Mouse (Mus musculus): ENCODE measurements around the gene Nrcam.
"Not testable (repeated sequence)": the region's sequence is repeated elsewhere in the genome, so short reads cannot be mapped to it uniquely, and the experiment has no call there.

Nrcam gene

DNA sequence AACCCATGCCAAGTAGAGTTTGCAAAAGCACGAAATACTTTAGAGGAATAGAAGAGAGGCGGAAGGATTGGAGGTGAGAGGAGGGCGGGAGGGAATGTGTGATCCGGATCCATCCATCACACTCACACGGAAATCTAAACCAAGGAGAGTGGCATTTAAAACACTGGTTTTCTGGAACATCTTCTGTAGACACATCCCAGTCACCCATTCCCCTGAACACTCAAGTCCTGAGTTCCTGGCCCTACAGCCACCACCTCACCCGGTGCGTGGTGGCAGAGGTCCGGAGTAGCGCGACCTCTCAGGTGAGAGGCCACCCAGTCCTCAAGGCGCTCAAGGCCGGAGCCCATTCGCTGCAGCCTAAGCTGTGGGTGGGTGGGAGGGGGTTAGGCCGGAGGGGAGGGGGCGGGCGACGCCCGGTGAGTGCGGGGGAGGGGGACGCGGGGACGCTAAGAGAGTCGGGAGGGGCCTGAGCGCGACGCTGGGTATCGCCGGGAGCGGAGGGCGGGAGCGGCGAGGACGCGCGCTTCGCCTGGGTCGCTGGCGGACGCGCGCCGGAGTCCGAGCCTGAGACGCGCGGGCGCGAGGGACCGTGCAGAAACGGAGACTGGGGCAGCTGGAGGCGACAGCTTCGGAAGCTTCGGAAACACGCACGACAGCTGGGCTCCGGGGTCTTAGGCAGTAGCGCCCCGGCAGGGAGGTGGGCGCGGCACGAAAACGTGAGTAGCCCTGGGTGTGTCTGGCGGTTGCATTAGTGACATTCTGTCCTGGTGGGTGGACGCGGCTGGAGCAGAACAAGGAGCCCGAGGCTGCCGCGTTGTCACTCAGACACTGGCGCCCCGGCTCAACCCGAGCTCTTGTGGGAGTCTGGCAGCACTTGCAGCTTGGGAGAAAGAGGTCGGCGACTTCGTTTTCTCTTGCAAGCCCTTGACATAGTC lies at the start of gene Nrcam:
Gene Nrcam, plus strand, starts transcription at position 505 of the 935 bp plus-strand sequence.
- DNase-seq: peak; percentile 74

DNA sequence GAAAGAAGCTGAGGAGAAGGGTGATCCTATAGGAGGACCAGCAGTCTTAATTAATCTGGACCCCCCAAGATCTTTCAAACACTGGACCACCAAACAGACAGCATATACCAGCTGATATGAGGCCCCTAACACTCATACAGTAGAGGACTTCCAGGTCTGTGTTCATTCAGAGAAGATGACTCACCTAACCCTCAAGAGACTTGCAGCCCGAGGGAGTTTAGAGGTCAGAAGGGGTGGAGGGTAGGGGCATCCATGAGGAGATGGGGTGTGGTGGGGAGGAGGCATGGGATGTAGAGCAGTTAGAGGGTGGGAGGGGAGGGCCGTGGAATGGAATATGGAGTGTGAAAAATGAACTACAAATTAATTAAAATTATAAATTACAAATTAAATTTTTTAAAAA lies 48.5 kb upstream of the Nrcam start:
- not testable (repeated sequence) for DNase-seq

DNA sequence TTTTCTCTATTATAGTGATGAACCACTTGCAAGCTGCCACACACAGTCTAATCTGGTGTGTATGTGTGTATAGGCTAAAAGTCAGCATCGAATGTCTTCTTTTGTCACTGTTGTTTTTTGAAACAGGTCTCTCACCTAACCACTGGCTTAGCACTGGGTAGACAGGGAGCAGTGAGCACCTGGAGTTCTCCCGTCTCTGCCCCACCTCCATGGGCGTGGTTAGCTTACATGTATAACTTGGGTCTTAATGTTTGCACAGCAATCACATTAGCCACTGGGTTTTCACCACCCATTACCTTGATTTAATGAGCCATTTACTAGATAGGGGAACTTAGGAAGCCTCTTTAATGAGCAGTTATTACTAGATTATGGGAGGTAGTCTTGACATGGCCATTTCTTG lies 47.2 kb upstream of the Nrcam start:
- no peak for DNase-seq

DNA sequence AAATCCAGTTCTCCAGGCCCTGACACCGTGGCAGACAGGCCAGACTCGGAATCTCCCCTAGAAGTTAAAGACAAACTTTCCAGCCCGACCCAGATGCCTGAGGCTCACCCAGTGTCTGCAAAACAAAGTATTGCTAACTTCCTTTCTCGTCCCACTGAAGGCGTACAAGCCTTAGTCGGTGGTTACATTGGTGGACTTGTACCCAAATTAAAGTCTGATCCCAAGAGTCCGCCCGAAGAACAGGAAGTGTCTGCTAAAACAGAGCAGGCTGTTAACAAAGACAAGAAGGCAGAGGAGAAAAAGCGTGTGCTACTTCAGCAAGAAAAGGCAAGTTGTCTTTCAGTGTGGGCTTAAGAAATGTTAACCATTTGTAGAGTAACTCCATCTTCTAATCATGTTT lies 45.3 kb upstream of the Nrcam start:
- DNase-seq: no peak

DNA sequence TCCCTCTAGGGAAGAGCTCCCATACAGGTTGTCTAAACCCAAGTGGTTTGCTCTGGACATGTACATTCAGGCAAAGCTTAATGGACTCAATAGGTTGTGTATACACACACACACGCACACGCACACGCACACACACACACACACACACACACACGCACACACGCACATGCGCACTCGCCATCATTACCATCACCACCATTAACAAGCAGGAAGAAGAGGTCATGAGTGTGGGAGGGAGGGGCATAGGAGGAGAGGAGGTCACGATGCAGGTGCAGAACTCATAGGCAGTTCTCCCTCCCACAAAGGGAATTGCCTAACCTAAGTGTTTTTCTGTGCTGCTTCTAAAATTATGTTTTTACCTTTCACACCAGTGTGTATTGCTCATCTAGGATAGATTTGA lies 41.7 kb upstream of the Nrcam start:
- DNase-seq: no peak

DNA sequence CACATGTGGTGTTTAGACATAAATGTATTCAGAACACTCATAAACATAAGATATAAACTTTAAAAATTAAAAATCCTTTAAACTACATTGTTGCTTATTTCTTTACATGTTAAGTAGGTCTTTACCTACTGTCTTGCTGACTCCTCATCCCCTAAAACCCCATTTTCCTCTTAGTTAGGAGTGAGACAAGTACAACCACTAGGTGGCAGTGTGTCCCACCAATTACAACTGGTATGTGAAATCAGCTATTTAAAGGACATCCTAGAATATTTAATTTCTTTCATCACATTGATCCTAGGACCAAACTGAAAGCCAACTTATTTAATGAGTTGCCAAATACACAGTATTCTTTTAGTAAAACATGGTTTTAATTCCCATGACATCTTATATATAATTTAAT lies 36.4 kb upstream of the Nrcam start:
- peak; percentile 79 for DNase-seq

DNA sequence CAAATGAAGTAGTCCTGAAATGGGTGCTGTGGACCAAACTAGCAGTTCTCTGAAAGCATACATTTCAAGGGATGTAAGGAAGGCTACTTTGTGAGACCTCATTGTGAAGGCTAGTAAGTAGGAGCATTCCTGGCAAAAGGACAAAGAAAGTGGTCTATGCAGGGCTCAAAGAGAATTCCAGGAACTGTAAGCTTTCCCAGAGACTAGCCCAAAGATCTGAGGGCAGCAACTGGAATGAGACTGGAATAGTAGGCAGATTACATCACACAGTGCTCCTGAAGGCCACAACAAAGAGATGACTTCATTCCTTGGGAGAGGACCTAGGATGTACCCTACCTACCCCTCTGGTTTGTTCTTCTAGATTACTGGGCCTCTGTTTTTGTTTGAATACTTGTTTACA lies 27.9 kb upstream of the Nrcam start:
- no peak for DNase-seq

DNA sequence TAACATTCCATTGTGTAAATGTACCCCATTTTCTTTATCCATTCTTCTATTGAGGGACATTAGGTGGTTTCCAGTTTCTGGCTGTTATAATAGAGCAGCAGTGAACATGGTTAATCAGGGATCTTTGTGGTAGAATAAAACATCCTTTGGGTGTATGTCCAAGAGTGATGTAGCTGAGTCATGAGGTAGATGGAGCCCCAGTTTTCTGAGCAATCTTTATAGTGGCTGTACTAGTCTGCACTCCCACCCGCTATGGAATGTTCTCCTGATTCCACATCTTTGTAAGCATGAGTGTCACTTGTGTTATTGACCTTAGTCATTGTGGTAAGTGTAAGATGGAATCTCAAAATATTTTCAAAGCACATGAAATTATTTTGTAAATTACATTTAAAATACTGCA lies 24.7 kb upstream of the Nrcam start:
- no peak for DNase-seq

DNA sequence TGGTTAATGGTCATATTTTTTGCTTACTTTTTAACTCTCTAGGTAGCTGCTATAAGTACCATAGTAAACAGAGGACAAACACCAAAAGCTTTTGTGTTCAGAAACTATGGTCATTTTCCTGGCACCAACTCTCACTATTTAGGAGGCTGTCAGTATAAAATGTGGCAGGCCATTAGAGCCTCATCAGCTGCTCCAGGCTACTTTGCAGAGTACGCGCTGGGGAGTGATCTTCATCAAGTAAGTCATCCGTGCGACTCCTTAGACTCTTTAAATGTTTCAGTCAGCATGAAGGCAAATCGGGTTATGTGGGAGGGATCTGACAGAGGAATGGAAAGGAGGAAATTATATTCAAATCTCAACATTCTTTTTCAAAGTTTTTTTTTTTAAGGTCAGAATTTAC lies 23.8 kb upstream of the Nrcam start:
- no peak for DNase-seq

DNA sequence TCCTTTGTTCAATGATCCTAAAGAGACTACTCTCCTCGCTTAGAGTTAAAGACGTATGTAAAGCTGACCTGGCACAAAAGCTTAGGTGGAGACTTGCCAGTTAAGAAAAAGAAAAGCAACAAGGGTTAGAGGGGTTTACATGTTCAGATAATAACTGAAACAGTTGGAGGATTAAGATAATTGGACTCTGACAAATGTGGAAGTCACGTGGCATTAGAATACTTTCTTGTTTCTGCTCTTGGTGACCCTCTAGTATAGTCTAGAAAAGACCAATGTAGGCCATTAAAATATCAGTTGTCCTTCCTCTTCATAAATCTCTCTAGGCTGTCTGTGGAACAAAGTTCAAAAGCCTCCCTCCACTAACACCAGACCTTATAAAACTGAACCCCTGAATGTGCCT lies 20.5 kb upstream of the Nrcam start:
- no peak for DNase-seq

DNA sequence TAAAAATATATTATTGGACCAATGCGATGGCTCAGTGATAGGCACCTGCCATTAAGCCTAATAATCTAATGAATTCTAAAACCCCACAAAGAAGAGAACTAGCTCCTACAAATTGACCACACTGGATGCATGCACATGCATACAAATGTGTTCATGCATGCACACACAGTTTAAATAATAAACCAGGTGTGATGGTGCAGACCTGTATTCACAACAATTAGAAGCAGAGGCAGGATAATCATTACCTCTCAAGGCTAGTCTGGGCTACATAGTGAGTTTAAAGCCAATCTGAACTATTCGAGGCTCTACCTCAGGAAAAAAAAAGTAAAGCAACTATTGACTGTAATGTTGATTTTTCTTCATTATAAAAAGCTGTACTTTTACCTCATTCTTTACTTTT lies 13.5 kb upstream of the Nrcam start:
- no peak for DNase-seq

DNA sequence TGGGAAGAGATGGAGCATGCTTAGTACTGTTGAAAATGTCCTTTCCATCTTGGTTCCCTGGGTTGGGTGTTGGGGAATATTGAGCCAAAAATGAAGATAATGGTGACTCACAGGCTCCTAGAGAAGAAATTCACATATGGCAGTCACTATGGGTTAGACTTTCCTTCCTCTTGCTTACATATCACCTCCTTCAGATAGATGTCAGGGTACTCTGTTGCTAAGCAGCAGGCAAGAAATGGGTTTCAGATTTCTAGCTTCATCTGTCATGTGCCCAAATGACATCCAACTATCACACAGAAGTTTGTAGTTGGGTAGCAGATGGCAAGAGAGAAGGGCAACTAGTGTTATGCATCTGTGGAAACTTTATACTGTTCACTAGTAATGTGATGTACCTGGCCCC lies 3.6 kb upstream of the Nrcam start:
- DNase-seq: no peak

DNA sequence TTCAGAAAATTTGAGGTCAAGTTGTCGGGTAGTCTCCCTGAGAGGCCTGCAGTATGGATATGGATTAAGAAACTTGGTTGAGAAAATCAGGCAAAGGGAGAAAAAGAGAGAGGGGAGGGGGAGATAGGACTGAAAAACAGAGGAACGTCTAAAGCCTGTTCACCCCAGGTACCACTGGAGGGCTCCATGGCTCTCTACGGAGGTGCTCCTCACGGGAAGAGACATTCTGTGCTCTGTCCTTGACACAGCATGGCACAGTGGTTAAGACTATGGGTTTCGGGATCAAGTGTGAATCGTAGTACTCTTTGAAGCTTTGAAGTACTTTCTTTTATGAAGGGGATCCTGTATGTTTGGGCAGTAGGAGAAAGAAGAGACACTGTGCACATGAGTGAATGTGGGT lies 1.2 kb upstream of the Nrcam start:
- peak; percentile 30 for DNase-seq

DNA sequence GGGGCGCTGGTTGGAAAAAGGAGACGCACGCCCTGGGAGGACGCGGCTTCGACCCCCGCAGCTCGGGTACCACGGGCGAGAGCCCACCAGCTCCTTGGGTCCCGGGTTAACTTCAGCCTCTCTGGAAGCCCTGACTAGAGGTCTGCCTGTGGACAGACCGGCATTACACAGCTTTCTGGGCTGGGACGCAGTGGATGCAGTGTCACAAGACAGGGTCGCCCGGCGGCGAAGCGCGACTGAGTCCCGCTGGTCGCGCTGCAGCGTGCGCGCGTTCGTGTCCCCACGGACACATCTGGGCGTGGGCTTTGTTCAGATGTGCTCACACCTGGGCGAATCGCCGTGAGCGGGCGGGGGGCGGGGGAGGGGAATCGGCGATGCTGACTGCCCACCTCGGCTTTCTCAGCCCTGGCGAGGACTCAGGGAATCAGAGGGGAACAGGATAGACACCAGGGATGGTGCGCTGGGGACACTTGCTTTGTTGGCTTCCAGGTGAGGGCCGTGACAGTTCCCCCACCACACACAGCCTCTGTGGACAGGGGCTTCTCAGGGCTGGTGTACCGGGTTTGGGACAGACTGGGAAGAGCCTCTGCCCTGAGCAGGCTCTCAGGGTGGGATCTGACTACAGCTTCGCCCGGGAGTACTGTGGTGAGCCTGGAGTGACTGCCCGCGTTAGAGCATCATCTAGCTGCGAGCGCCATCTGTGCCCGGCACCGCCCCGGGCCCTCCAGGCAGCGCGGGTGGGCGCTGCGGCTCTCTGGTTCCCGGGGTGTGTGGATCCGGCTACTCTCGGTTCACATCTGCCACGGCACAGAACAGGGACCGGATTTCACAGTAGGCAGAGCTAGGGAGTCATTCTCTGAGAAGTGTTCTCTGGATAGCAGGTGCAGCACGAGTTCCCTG lies 881 bp downstream of the Nrcam start:
- DNase-seq: peak; percentile 57

DNA sequence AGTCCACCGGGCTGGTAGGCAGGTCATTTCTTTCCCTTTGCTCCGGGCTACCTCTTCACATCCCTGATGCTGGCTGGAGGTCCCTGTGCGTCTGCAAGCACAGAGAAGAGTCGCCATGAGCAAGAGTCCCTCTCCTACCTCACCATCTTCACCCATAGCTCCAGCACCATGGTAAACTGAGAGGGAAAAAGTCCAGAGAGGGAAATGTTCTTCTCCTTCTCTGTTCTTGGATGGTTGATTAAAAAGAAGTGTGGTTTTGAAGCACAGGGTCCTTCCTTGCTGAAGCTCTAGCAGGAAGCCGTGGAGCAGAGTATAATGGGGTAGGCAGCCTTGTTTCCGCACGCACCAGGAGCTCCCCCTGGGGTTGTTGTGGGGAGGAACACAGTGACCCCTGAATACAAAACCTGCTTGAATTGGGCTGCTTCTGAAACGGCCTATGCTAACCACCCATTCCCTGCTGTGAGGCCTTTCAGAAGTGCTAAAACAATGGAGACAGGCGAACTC lies 1.6 kb downstream of the Nrcam start:
- no peak for DNase-seq

DNA sequence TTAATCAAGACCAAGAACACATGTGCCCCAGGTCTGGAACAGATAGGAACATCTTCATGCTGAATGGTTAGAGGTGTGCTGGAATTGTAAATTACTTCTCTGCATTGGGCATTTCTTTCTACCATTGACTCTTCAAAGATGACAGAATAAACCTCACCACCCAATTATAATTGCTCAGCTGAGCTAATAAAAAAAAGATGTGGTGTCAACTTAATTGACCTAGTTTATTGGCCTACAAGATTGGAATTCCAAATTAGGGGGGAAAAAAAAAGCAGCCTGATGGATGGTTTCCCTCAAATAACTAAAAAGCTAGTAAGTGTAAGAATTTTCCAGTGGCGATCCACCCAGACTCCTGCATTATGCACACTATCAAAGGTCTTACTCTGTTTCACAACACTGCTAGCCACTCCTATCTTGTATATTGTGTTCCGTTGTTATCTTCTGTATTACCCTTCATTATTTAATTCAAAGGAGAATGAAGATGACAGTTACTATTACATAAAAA lies 8.5 kb downstream of the Nrcam start:
- DNase-seq: no peak

DNA sequence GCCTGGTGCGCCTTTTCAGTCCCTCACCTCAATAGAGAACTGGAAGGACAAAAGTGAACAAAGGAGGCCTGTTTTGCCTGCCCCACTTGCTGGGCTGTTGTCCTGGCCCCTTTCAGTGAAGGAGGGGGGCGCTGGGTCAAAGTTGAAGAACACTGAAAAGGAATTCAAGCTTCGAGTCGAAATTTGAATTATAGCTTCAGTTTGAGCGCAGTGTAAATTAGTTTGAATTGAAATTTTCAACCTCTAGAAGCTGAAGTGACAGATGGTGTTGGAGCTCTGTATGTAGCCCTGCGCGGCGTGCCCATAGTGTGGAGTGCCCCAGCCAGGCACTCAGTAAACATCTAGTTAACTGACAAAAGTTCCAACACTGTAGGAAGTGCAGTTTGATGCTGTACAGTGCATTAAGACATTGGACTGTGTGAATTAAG lies 9.5 kb downstream of the Nrcam start:
- no peak for DNase-seq

DNA sequence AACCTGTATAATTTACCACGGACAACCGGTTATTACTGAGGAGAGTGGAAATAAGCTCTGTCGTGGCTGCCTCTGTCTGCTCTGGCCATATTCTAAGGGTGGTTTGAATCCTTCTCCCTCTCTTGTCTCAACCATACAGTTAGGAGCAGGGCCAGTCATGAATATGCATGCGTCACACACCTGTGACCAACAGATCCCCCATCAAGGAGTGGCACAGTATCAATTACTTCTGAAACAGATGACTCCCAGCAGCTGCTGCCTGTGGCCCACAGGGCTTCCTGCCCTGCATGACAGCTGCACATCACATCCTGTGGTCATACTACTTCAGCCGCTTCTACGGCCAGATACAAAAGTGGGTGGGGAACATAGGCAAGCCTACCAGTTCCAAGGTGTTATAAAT lies 15.4 kb downstream of the Nrcam start:
- DNase-seq: no peak

DNA sequence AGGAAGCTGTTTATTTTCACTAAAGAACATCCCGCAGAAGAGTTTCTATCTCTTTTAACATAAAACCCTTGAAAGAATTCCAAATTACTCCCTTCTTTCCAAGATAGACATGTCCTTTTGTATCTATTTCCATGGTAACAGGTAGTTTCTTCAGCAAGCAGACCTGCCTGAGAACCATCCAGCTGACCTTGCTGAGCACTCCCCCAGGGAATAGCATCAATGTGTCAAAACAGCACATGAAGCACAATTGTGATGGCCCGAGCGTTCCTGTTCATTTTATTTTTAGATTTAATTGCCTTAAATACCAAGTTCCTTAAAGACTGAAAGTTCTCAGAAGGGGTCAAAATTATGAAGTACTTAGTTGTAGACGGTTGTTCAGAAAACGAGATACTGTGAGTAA lies 16.6 kb downstream of the Nrcam start:
- DNase-seq: no peak

DNA sequence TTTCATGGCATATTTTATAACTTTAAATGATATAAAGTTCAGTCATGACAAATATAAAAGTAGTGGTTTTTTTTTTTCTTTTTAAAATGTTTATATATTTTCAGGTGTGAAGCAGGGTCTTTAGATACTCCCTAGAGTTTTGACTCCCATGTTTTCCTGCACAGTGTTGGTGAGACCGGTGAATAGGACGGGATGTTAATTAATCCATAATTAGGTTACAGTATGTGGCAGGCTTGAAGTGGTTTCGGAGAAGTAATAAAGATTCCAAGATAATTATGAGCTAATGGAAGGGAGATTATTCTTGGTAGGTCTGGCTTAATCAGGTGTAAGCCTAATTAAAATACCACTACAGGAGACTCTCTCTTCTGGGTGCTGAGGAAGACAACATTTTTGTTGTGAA lies 17.5 kb downstream of the Nrcam start:
- no peak for DNase-seq

DNA sequence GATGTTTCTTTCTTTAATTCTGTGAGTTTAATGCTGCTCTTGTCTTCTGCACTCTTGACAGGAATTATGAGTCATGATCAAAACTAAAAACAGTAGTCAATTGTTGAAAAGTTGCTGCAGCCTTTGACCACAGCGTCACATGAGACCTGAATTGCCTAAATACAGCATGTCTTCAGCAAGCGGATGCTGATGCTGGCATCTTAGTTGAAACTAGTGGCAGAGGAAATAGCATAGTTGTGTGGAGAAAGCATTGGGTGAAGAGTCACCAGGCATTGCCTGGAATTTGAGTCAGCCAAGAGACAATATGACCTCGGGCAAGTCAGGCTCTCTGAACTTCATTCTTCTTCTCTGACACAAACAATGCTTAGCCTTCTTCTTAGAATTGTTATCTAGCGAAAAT lies 26.4 kb downstream of the Nrcam start:
- no peak for DNase-seq

DNA sequence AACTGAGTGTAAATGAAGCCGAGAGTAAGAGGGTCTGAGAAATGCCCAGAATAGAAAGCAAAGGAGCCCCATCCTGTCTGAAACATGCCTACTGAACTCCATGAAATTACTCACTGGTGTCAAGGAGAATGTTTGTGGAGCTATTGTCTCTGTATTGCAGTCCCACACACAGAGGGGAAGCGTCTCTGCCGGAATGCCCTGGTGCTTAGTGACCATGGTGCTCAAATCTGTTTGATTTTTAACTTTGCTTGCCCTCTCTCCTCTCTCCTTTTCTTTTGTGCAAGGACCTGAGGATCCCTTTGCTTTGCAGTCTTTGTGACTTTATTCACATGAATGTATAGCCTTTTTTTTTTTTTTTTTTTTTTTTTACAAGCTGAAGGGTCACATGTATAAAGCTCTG lies 28.8 kb downstream of the Nrcam start:
- no peak for DNase-seq

DNA sequence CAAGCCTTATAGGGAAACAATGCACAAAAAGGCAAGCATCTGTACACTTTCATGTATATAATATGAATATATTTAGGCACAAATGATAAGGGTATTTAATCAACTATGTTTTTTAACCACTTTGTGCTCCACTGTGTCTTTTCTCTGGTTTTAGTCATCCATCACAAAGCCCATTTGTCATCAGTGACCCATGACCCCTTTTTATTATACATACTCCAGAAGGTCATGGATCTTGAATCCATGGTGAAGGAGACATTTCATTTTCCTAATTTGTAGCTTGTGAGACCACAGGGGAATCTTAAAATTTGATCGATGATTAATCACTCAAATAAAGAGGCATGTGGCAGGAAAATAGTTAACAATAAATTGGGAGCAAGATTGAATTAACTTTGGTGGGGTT lies 29.2 kb downstream of the Nrcam start:
- DNase-seq: no peak

Measured in right cerebral cortex, postnatal 4 days (tissue).